Mouse (Mus musculus) activated CD4-positive, CD25-positive, alpha-beta regulatory T cell, adult 9 weeks (primary cell): ENCODE measurements around the gene Ccdc103. TPM values are rescaled to one million over a fixed set of nuclear protein-coding genes. Genes with fewer than 3 reads are reported as not detected.

ENCODE experiments used
- polyA plus RNA-seq: library from polyadenylated mRNA; unstranded; fragments of 100-300 nt; shearing (Covaris generic); gene quantifications from one replicate; pipeline ENCODE4 v1.2.1, GENCODE M21; 2017

The Ccdc103 gene
- polyA plus RNA-seq = not detected

DNA sequence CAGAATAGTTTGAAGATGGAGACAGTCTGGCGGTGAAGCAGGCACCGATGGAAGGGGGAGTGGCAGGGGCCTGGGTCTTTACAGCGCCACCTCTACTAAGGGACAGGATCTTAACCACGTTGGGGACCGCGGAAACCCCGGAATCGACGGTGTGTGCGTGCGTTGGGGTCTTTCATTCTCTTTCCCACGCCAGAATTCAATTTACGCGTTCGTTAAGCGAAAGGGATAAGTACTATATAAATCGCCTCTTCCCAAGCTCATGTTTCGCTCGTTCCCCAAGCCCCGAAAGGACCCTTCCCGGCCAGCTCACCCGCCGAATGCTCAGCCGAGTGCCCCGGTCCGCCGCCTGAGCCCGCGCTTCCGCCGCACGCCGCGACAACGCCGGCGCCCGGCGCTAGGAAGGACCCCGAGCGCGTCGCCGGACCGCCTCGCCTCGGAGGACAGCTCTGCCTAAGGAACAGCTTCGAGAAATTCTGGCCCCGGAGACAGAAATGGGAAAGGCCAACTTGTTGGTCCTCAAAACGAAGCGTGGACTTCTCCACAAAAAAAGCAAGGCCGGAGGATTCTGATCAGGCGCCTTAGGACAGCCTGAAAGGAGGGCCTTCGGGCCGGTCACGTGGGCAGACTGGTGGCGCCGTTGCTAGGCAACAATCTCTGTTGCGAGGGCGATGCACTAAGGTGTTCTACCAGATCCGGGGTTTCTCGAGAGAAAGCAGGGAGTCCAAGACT is at the start of gene Ccdc103, which contains the start of gene Eftud2:
TSS of gene Ccdc103 (plus strand) at position 620 of the 729 bp plus-strand sequence.
TSS of gene Eftud2 (minus strand) at position 401 of the 729 bp plus-strand sequence.

DNA sequence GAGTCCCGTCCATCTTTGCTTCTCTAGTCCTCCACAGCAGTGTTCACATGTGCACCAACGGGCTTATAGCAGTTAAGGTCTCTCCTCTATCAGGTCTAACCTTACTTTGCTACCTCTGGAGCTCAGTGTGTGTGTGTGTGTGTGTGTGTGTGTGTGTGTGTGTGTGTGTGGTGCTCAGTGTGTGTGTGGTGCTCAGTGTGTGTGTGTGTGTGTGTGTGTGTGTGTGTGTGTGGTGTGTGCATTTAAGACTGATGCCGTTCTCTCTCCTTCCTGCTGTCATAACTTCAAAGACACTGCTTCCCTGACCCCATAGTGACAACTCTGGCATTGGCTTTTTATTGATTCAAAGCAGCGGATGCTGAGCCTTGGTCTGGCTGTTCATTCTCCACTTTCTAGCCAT is 45.5 kb upstream of the Ccdc103 start, which contains the start of gene Higd1b:
TSS of gene Higd1b (plus strand) at position 301 of the 400 bp plus-strand sequence.

GRCm38 (mm10) chr11:102884616-102885219 is 3.7 kb downstream of the Ccdc103 start, which contains the start of gene Fam187a:
TSS of gene Fam187a (plus strand) at chr11:102885169.

GRCm38 (mm10) chr11:102900763-102901162 is 19.8 kb downstream of the Ccdc103 start, which contains the start of gene Gfap:
TSS of gene Gfap (minus strand) at chr11:102900912.

DNA sequence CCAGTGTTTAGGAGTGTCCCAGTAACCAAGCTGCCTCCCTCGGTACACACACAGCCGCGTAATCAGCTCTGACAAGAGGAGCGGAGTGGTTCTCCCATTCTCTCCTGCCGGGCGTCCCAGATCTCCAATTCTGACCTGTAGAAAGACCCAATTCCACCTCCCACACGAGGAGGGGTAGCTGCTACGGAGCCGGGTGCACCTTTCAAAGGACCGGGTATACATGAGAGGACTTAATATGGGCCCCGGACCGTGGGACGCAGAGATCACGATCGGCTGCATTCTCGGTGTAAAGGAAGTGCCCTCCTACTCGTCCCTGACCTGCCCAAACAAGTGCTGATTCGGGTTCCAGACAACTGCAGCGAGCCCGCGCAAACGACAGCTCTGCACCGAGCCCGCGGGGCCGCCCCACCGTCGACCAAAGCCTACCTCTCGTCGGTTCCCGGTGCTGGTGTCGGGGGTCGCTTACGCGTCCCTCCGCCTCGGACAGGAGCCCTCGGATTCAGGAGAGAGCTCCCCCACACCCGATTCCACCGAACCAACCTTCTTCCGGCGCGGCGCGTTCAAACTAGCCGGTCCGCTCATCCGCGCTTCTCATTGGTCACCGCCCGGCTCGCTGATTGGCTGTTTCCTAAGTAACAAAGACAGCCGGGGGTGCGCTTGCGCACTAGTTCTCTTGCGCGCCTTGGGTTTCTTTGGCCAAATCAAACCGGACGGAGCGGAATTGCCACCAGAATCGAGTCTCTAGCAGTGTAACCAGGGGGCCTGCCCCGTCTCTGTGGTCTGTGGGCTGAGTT is 43.8 kb downstream of the Ccdc103 start, which contains the start of gene Kif18b:
TSS of gene Kif18b (minus strand) at position 568 of the 794 bp plus-strand sequence.

Other genes starting within 250 kb of the Ccdc103 start
- not detected for gene Meioc, start 217.5 kb upstream of the Ccdc103 start, polyA plus RNA-seq
- 38.6 TPM for gene Ccdc43, start 183.4 kb upstream of the Ccdc103 start, polyA plus RNA-seq
- gene Adam11, start 119.8 kb upstream of the Ccdc103 start, polyA plus RNA-seq = not detected
- not detected for gene Gjc1, start 61.5 kb upstream of the Ccdc103 start, polyA plus RNA-seq
- not detected for gene Higd1b, start 45.4 kb upstream of the Ccdc103 start, polyA plus RNA-seq
- 177 TPM for gene Eftud2, start 219 bp upstream of the Ccdc103 start, polyA plus RNA-seq
- gene Fam187a, start 4.0 kb downstream of the Ccdc103 start, polyA plus RNA-seq = not detected
- 0.10 TPM for gene Gfap, start 19.7 kb downstream of the Ccdc103 start, polyA plus RNA-seq
- 5.4 TPM for gene Kif18b, start 43.9 kb downstream of the Ccdc103 start, polyA plus RNA-seq
- gene C1ql1, start 65.5 kb downstream of the Ccdc103 start, polyA plus RNA-seq = not detected
- gene Nmt1, start 147.0 kb downstream of the Ccdc103 start, polyA plus RNA-seq = 81.8 TPM
- gene Dcakd, start 147.1 kb downstream of the Ccdc103 start, polyA plus RNA-seq = 29.9 TPM
- gene Plcd3, start 220.5 kb downstream of the Ccdc103 start, polyA plus RNA-seq = not detected
- gene Acbd4, start 220.5 kb downstream of the Ccdc103 start, polyA plus RNA-seq = 50.6 TPM
- 4.8 TPM for gene Hexim1, start 235.0 kb downstream of the Ccdc103 start, polyA plus RNA-seq